Mouse (Mus musculus) CD4-positive, CD25-positive, alpha-beta regulatory T cell (primary cell): ENCODE data around the gene Gm17555. TPM values are rescaled to one million over a fixed set of nuclear protein-coding genes. Genes with fewer than 3 reads are reported as not detected.

Experiments used
- polyA plus RNA-seq: library from polyadenylated mRNA; unstranded; fragments of 100-300 nt; shearing (Covaris generic); gene quantifications from one replicate; pipeline ENCODE4 v1.2.1, GENCODE M21; 2017

Gm17555 gene
- polyA plus RNA-seq, result not detected

GRCm38 (mm10) chr2:126214800-126215199 lies at the start of gene Gm17555:
Gene Gm17555 (plus strand): TSS chr2:126215100.

Other genes starting within 250 kb of the Gm17555 start
- not detected for gene Fgf7, start 180.4 kb upstream of the Gm17555 start, polyA plus RNA-seq
- gene Fam227b, start 63.1 kb upstream of the Gm17555 start, polyA plus RNA-seq, result not detected
- 18.9 TPM for gene Dtwd1, start 63.0 kb upstream of the Gm17555 start, polyA plus RNA-seq